Mouse (Mus musculus) kidney, embryonic 16.5 days (tissue): ENCODE data around the gene Plpp6. TPM values are rescaled to one million over a fixed set of nuclear protein-coding genes. Genes with fewer than 3 reads are reported as not detected.
"Not testable (repeated sequence)": the region's sequence is repeated elsewhere in the genome, so short reads cannot be mapped to it uniquely, and the experiment has no call there.

Source experiments
- ATAC-seq: fragments of 200-750 bp; cut with Nextera tagmentation; 2 replicates; pipeline ENCODE4 v1.8.0; 2017; ENCODE audit warnings: moderate TSS enrichment; ENCODE audit not compliant: low FRiP score, low TSS enrichment
- H3K27ac ChIP-seq: fragments of 300-500 bp; sonication (generic); 2 replicates; pipeline ENCODE4 v1.5.1; 2014; ENCODE audit warnings: low read length
- H3K27me3 ChIP-seq: fragments of 300-500 bp; sonication (generic); 2 replicates; pipeline ENCODE4 v1.6.1; 2014; ENCODE audit warnings: low read length, control low read depth, mixed read lengths; ENCODE audit not compliant: insufficient read depth
- H3K36me3 ChIP-seq: fragments of 300-500 bp; sonication (generic); 2 replicates; pipeline ENCODE4 v1.6.1; 2014; ENCODE audit warnings: low read length, control low read depth, mixed read lengths; ENCODE audit not compliant: insufficient read depth
- H3K4me1 ChIP-seq: fragments of 300-500 bp; sonication (generic); 2 replicates; pipeline ENCODE4 v1.6.1; 2014; ENCODE audit warnings: low read length, control low read depth, mixed read lengths; ENCODE audit not compliant: insufficient read depth
- H3K4me2 ChIP-seq: fragments of 300-500 bp; sonication (generic); replicated peaks from 2 replicates; pipeline ENCODE4 v1.6.1; 2014; ENCODE audit warnings: low read depth, low read length
- H3K4me3 ChIP-seq: fragments of 300-500 bp; sonication (generic); 2 replicates; pipeline ENCODE4 v1.5.1; 2014; ENCODE audit warnings: mild to moderate bottlenecking, low read length
- H3K9ac ChIP-seq: fragments of 300-500 bp; sonication (generic); replicated peaks from 2 replicates; pipeline ENCODE4 v1.6.1; 2014; ENCODE audit warnings: low read length
- H3K9me3 ChIP-seq: fragments of 300-500 bp; sonication (generic); 2 replicates; pipeline ENCODE4 v1.6.1; 2016; ENCODE audit warnings: low read length, control low read depth
- WGBS: fragments of 180-500 bp; shearing (Covaris S2); extraction: QIAGEN DNeasy Blood & Tissue Kit; methylation state at CpG from one replicate; pipeline ENCODE4 v1.1.7; 2014; 5-methylcytosine and 5-hydroxymethylcytosine counted together
- polyA plus RNA-seq: library from polyadenylated mRNA; unstranded; fragments of >200 nt; fragmentation: Nextera tagmentation; extraction: Ambion mirVana; gene quantifications from 2 replicates; pipeline ENCODE4 v1.2.1, GENCODE M21; 2015

The Plpp6 gene
- polyA plus RNA-seq, 1 experiment from 2014 or later = 10.3 TPM

DNA sequence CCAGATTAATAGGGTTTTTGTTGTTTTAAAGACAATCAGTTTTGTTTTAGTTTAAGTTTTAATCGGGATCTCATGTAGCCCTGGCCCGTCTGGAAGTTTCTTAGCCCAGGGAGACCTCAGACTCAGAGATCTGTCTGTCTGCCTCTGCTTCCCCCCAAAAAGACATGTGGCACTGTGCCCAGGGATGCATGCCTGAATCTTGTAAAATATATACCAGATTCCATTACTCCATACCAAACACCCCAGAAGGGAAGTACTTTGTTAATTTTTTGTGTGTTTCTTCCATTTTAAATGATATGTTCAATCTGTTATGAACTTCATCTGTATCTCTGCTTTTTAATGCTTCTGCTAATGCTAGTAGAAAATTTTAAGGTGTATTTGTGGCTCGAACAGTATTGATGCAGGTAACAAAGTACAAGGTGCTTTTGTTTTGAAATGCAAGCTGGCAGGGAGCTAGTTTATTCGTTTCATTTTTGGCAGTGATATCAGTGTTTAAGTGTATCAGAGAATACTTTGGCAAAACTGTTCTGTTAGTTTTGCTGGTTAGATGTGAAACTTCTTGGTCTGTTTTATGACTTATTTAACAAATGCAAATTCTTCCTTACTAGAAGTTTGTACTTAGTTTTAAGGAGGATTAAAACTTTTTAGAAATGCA, 34.4 kb downstream of the Plpp6 start:
- peaks cover 50% of the 10 kb centered on the region for H3K36me3 ChIP-seq
- no peak for ATAC-seq
- no peak overlapping the region for H3K4me3 ChIP-seq
- H3K9me3 ChIP-seq = no peaks in the 10 kb centered on the region
- 91% methylated on average over 4 of the region's 4 CpGs for WGBS
- no peaks in the 10 kb centered on the region for H3K4me1 ChIP-seq
- H3K9ac ChIP-seq = no peak overlapping the region
- H3K27ac ChIP-seq = no peak overlapping the region
- H3K4me2 ChIP-seq = no peak overlapping the region
- no peaks in the 10 kb centered on the region for H3K27me3 ChIP-seq

DNA sequence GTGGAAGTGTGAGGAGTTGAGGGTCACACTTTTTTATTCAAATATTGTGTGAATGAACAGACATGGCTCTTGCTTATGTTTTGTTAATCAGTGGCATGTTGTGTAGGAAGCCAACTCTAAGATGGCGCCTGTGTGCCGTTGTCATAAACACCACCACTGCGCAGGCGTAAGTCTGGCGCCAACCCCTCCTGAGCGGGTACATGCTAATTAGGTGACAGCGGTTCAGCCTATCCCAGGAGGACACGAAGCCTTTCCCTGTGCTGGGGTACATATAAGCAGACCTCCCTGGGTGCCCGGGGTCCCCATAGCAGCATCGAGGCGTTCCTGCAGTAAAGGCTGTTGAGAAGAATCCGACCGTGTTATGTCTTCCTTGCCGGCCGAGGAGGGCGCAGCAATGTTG, 36.6 kb downstream of the Plpp6 start:
- H3K4me1 ChIP-seq, H3K4me3 ChIP-seq, H3K4me2 ChIP-seq, ATAC-seq, H3K9me3 ChIP-seq, H3K9ac ChIP-seq, H3K27me3 ChIP-seq, H3K27ac ChIP-seq: not testable (repeated sequence)
- 97% methylated on average over 16 of the region's 16 CpGs for WGBS
- peaks cover 44% of the 10 kb centered on the region for H3K36me3 ChIP-seq

DNA sequence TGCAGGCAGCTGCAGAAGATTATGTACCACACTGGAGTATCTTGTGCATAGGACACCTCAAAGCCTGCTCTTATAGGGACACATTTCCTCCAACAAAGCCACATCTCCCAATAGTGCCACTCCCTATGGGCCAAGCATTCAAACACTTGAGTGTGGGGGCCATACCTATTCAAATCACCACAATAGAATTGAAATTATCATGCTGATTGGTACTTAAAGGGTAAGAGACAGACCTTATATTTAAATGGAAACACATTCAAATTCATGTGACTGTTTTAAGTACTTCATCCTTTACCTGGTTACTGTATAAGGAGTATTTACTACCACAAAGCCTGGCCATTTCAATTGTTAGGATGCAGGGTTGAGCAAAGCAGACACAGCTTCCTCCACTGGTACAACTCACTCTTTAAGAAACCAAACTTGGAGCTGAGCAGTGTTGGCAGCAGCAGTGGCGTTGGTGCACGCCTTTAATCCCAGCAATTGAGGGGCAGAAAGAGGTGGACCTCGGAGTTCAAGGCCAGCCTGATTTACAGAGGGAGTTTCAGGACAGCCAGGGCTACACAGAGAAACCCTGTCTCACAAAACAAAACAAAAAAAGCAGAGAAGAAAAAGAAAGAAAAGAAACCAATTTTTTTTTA, 44.4 kb downstream of the Plpp6 start:
- no peak overlapping the region for H3K4me2 ChIP-seq
- no peak for ATAC-seq
- H3K9me3 ChIP-seq = no peaks in the 10 kb centered on the region
- no peak overlapping the region for H3K9ac ChIP-seq
- 86% methylated on average over 3 of the region's 3 CpGs for WGBS
- no peaks in the 10 kb centered on the region for H3K4me1 ChIP-seq
- peaks cover 30% of the 10 kb centered on the region for H3K36me3 ChIP-seq
- no peak overlapping the region for H3K4me3 ChIP-seq
- no peak overlapping the region for H3K27ac ChIP-seq
- H3K27me3 ChIP-seq = no peaks in the 10 kb centered on the region

DNA sequence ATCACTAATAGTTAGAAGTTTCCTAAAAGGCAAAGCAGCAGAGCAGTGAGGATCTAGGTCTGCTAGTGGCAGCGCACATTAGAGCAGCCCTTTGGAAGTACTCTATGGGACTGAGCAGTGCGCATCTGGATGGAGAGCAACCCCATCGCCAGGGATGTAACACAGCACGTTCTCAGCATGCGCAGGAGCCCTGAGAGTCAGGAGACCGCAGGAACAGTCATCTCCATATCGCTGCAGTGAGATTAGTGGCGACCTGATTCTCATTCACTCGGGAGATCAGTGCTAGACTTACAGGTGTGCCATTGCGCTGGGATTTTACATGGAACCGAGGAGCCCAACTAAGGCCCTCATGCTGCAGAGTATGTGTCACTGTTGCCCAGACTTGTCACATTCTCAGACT, 45.3 kb downstream of the Plpp6 start:
- no peaks in the 10 kb centered on the region for H3K27me3 ChIP-seq
- peaks cover 33% of the 10 kb centered on the region for H3K36me3 ChIP-seq
- H3K9ac ChIP-seq = no peak overlapping the region
- H3K9me3 ChIP-seq = no peaks in the 10 kb centered on the region
- no peak overlapping the region for H3K4me2 ChIP-seq
- H3K27ac ChIP-seq = no peak overlapping the region
- ATAC-seq = no peak
- 93% methylated on average over 11 of the region's 11 CpGs for WGBS
- no peak overlapping the region for H3K4me3 ChIP-seq
- 0 out of 2 replicates have a peak, but pooled peaks cover under 1% of the 10 kb centered on the region for H3K4me1 ChIP-seq

DNA sequence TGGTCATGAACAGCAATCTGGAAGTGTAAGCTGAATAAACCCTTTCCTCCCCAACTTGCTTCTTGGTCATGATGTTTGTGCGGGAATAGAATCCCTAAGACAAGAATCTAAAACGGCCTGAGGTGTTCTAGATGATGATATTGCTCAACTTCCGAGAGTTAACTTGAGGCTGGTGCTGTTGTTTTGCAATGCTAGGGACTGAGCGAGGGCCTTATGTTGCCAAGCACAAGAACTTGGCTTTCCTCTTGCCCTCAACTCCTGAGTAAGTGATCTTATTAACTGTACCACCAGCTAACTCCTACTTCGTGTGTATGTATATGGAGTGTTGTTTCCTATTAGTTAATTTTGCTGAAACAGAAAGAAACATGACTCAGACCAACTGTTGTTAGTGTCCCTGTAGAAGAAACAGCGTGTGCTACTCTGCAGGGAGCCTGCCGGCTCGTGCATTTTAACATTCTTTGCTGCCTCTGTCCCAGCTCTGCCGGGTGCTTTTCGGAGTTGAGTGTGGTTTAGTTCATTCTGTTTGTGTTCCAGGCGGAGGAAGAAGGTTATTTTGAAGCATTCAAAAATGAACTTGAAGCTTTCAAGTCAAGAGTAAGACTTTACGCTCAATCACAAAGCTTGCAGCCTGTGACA, 47.7 kb downstream of the Plpp6 start:
- WGBS = 93% methylated on average over 12 of the region's 12 CpGs
- Histone ChIP-seq H3K36me3 (peaks cover 29% of the 10 kb centered on the region), H3K4me3 (no peak overlapping the region), H3K4me2 (no peak overlapping the region), H3K9me3 (no peaks in the 10 kb centered on the region), H3K4me1 (0 out of 2 replicates have a peak, but pooled peaks cover 2% of the 10 kb centered on the region), H3K27me3 (no peaks in the 10 kb centered on the region), H3K9ac (no peak overlapping the region), H3K27ac (no peak overlapping the region)
- ATAC-seq = no peak

DNA sequence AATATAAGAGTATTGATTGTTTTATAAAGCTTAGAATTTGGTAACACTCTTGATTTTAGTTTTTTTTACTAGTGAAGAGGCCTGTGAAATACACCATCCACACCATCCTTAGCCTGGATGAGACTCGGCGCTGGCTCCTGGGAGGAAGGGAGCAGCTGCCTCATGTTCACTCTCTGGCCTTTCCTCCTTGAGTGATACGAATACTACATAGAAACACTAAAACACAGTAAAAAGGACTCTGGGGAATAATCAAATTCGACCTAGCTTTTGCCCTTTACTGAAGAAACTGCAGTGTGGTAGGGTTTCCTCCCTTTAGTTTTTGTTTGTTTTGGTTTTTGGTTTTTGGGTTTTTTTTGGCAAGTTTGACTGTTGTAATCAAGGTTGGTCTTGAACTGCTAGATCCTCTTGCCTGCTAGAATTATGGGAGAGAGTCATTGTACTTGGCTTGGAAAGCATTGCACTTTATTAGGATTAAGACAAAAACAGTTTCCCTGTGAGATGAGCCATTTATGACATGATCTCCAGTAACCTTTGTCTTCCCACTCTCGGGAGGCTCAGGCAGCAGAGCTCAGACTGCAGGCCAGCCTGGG, 50.8 kb downstream of the Plpp6 start:
- peak; percentile 61 for ATAC-seq
- Histone ChIP-seq H3K4me3 (no peak overlapping the region), H3K27ac (0 out of 2 replicates have a peak overlapping the region, but pooled peaks have one; percentile 11), H3K9me3 (no peaks in the 10 kb centered on the region), H3K27me3 (no peaks in the 10 kb centered on the region), H3K9ac (no peak overlapping the region), H3K4me2 (no peak overlapping the region), H3K4me1 (0 out of 2 replicates have a peak, but pooled peaks cover 2% of the 10 kb centered on the region), H3K36me3 (peaks cover 26% of the 10 kb centered on the region)
- 48% methylated on average over 5 of the region's 5 CpGs for WGBS

DNA sequence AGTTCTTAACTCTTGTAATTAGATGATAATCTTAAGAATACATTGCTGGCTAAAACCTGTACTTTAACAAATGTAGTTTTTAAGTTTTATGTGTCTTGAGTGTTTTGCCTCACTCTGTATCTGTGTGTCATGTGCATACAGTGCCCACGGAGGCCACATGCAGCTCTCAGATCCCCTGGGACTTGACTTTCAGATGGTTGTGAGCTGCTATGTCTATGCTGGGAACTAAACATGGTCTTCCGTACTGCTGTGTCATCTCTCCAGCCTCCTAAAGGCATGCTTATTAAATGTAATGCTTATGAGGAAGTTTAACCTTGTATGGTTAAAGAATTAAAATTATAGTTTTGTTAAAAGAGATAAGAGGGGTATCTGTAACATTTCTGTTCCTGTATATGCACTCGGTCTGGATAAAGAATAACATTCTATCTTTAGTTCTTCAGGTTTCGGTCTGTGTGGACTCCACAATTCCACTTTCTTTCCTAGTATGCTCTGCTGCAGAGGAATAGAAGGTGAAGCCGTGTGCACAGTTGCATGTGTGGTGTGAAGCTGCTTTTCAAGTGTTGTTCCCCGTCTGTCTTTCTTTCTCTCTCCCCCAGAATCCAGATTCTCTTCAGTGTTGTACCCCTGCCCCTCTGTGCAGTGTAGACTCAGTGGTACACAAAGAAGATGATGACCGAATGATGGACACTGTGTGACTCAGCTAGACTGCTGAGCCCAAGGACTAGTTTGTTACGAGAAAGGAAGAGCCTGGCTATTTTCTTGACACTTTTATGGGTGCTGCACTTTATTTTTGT, 51.9 kb downstream of the Plpp6 start:
- Histone ChIP-seq H3K36me3 (peaks cover 36% of the 10 kb centered on the region), H3K4me2 (no peak overlapping the region), H3K9me3 (no peaks in the 10 kb centered on the region), H3K27ac (peak overlapping the region; percentile 69; the same call in 1 of the 2 replicates), H3K27me3 (no peaks in the 10 kb centered on the region), H3K4me1 (0 out of 2 replicates have a peak, but pooled peaks cover 2% of the 10 kb centered on the region), H3K4me3 (no peak overlapping the region), H3K9ac (no peak overlapping the region)
- WGBS = 60% methylated on average over 8 of the region's 8 CpGs
- peak; percentile 61; the same call in 1 of the 2 replicates for ATAC-seq

DNA sequence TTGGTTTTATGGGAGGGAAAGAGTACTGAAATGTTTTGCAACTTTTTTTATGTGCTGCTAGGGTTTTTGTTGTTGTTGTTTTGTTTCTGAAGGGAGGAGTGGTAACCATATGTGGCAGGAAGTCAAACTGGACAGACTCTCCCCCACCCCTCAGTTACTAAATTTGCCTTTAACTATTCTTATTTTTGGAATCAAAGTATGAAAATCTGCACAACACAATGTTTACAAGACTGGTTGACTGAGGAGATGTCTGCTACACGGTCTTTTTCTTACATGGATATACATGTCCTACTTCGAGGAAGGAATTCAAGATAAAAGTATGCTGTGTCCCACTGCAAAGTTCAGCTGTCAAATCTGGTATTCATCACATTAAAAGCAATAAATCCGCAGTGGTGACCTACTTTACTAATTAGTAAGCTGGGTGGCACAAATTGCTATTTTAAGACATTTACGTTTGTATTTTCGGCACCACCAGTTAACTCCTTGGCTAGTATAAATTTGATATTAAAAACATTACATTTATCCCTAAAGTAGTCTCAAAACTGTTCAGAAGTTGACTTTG, 52.5 kb downstream of the Plpp6 start:
- WGBS = 58% methylated on average over 5 of the region's 5 CpGs
- Histone ChIP-seq H3K9ac (no peak overlapping the region), H3K27ac (peak overlapping the region; percentile 69; the same call in 1 of the 2 replicates), H3K4me3 (no peak overlapping the region), H3K36me3 (peaks cover 40% of the 10 kb centered on the region), H3K4me1 (0 out of 2 replicates have a peak, but pooled peaks cover 2% of the 10 kb centered on the region), H3K4me2 (no peak overlapping the region), H3K9me3 (no peaks in the 10 kb centered on the region), H3K27me3 (no peaks in the 10 kb centered on the region)
- no peak for ATAC-seq
